Mouse (Mus musculus): ENCODE results near the gene Tle3.

DNA sequence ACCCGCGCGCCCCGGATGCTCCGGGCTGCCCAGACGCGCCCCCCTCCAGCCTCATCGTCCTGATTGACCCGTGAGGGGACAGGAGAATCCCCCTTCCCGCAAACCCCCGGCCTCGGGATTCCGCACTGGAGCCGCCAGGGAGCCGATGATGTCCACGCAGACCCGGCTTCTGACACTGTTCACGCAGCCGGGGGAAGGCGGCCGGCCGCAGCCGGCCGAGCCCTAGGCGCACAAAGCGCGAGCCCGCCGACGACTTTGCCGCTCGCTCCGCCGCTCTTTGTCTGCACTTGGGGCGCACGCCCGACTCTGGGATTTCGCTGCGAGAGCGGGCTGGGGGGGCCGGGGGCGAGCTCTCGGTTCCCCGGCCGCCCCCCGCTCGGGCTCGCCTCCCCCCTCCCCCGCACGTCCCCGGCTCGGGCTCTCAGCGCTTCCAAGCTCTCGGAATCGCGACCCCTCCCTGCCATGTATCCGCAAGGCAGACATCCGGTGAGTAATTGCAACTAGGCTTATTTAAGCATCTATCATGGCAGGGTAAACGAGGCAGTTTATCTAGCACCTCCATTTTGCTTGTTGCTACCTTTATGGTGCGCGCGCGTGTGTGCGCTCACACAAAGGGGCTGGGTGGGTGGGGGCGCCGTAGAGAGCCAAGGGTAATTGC lies 939 bp downstream of the Tle3 start:
- TF ChIP-seq CTCF (IDR thresholded peaks at IDR 0.05; ENCODE audit: borderline replicate concordance, extremely low read depth, insufficient read depth, insufficient read length) (no peak; the same call in 1 of the 2 replicates), POLR2A (IDR thresholded peaks at IDR 0.05; ENCODE audit: borderline replicate concordance, extremely low read depth, insufficient read depth, insufficient read length, poor library complexity, severe bottlenecking) (no peak)

Measured in brain, embryonic 14.5 days (tissue).